Mouse (Mus musculus) olfactory bulb, adult 2 months (tissue): ENCODE results near the gene Pla2g3.

Source experiments
- CTCF ChIP-seq: fragments of 200-500 bp; IDR thresholded peaks from 2 replicates; pipeline ENCODE4 v1.5.1; 2012; ENCODE audit warnings: low read depth, mild to moderate bottlenecking, low read length, moderate library complexity; ENCODE audit not compliant: insufficient read depth
- POLR2A ChIP-seq: fragments of 200-500 bp; IDR thresholded peaks from 2 replicates; pipeline ENCODE4 v1.6.1; 2012; ENCODE audit warnings: mild to moderate bottlenecking, low read depth, low read length, moderate library complexity; ENCODE audit not compliant: insufficient read depth

DNA sequence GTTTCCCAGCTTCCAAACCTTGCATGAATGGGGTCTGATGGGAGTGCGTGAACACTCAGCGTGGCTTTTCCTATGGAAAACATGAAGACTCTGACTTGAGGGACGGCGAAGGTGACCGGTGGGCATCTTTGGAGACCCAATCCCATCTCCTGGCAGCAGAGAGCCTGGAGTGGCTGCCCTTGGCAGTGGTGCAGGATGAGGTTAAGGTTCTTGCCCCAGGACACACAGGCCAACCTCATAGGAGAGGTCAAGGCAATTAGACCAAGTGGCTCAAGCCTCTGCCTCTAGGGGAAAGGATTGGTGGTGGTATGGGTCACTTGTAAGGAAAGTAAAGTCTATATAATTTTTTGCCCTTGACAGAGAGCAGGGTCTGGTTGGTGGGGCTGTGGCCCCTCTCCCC is 48.0 kb downstream of the Pla2g3 start:
- TF ChIP-seq POLR2A (no peak), CTCF (no peak)
